9 mouse cellular contexts compared by ENCODE assay signal in genomic region chr12:45466066-45466465, GRCm38 (mm10).
DNase-seq lines count a peak whose midpoint lies in the region; ATAC-seq and TF ChIP-seq lines count a peak whose summit lies in the region.
"Had no signal": no experiment of that assay in that cellular context is flagged by ENCODE, and none has a peak within 500 bp of the region (broad histone marks: within the 10 kb centered on the region; RNA-seq: fewer than 3 reads in every experiment).

No protein-coding gene starts in this region.

- TF ChIP-seq RAD21 in MEL (IDR thresholded peaks at IDR 0.05; ENCODE audit: low read depth, low read length): peak; percentile 7

- TF ChIP-seq CTCF in MEL (IDR thresholded peaks at IDR 0.05 in 2 of 3, conservative IDR thresholded peaks at IDR 0.05 in 1 of 3; ENCODE audit: control insufficient read depth in 1 of 3, insufficient read depth in 1 of 3, low read depth in 2 of 3, low read length in 3 of 3, poor library complexity in 1 of 3, severe bottlenecking in 1 of 3): no peak; a peak in 1 of 6 replicates
- no peak for TF ChIP-seq CTCF in heart, adult 2 months (IDR thresholded peaks at IDR 0.05)

- DNase-seq in MEL (ENCODE audit: low read depth, low spot score): no peak
- DNase-seq in brain, adult 2 months (ENCODE audit: low read depth, low spot score): peak; percentile 92
- peak; percentile 81 for DNase-seq in forebrain, embryonic 14.5 days (ENCODE audit: low spot score)
- DNase-seq in kidney, postnatal 4 days: peak; percentile 9 to 28
- DNase-seq in heart, adult 2 months: no peak

- WGBS in forebrain, embryonic 14.5 days: 55% methylated on average over 3 of the region's 3 CpGs
- WGBS in midbrain, embryonic 16.5 days: 39% methylated on average over 3 of the region's 3 CpGs
- WGBS in heart, adult 2 months: 66% methylated on average over 3 of the region's 3 CpGs

- TF ChIP-seq EP300 in MEL (IDR thresholded peaks at IDR 0.05; ENCODE audit: low read depth in 1 of 2, low read length in 2 of 2): no peak
- TF ChIP-seq EP300 in heart, adult 2 months (IDR thresholded peaks at IDR 0.05; ENCODE audit: insufficient read depth, low read depth, low read length): no peak

- no peaks in the 10 kb centered on the region for H3K9me3 ChIP-seq in MEL (replicated peaks; ENCODE audit: insufficient read depth, low read length)
- H3K9me3 ChIP-seq in forebrain, embryonic 14.5 days (replicated peaks; ENCODE audit: control insufficient read depth, low read length): no peaks in the 10 kb centered on the region
- no peaks in the 10 kb centered on the region for H3K9me3 ChIP-seq in midbrain, embryonic 16.5 days (replicated peaks; ENCODE audit: control insufficient read depth, low read length, poor library complexity, severe bottlenecking)
- H3K9me3 ChIP-seq: stomach, embryonic 15.5 days had no signal

- no peaks in the 10 kb centered on the region for H3K36me3 ChIP-seq in MEL (ENCODE audit: control insufficient read depth in 1 of 2, insufficient read depth in 2 of 2, low read length in 2 of 2)
- H3K36me3 ChIP-seq in forebrain, embryonic 14.5 days (ENCODE audit: control insufficient read depth, insufficient read depth, low read length): no peaks in the 10 kb centered on the region
- H3K36me3 ChIP-seq in midbrain, embryonic 16.5 days (ENCODE audit: control insufficient read depth, insufficient read depth, low read length): no peaks in the 10 kb centered on the region
- H3K36me3 ChIP-seq in heart, adult 2 months (ENCODE audit: control insufficient read depth, insufficient read depth, low read length): no peaks in the 10 kb centered on the region
- H3K36me3 ChIP-seq: stomach, embryonic 15.5 days had no signal

- intact Hi-C loops in heart, adult 2 months (cut with DNase I): no loop called here

- H3K4me1 ChIP-seq in MEL (ENCODE audit: control insufficient read depth in 1 of 2, insufficient read depth in 2 of 2, low read length in 2 of 2): no peaks in the 10 kb centered on the region
- H3K4me1 ChIP-seq in forebrain, embryonic 14.5 days (ENCODE audit: control insufficient read depth, insufficient read depth, low read length): no peaks in the 10 kb centered on the region; the same call in 1 of the 2 replicates
- peaks cover 20% of the 10 kb centered on the region for H3K4me1 ChIP-seq in midbrain, embryonic 16.5 days (ENCODE audit: control insufficient read depth, insufficient read depth, low read length)
- H3K4me1 ChIP-seq in heart, adult 2 months (ENCODE audit: control insufficient read depth, insufficient read depth, low read length): no peaks in the 10 kb centered on the region
- H3K4me1 ChIP-seq: stomach, embryonic 15.5 days had no signal

- peak; percentile 93 for ATAC-seq in forebrain, embryonic 14.5 days
- peak; percentile 97 for ATAC-seq in midbrain, embryonic 16.5 days
- ATAC-seq in monocyte, adult 5-6 weeks (replicated peaks; ENCODE audit: insufficient number of reproducible peaks, low FRiP score, low TSS enrichment, poor library complexity, severe bottlenecking): no peak
- no peak for ATAC-seq in inflammation-experienced regulatory T-cells, adult 6 months

- no peak overlapping the region for H3K4me2 ChIP-seq in forebrain, embryonic 14.5 days (ENCODE audit: low read length)
- peak overlapping the region; percentile 37 for H3K4me2 ChIP-seq in midbrain, embryonic 16.5 days (ENCODE audit: low read length)
- H3K4me2 ChIP-seq: stomach, embryonic 15.5 days had no signal

- no peak overlapping the region for H3K9ac ChIP-seq in MEL (ENCODE audit: control insufficient read depth, low read depth, low read length, poor library complexity, severe bottlenecking)
- H3K9ac ChIP-seq in forebrain, embryonic 14.5 days (ENCODE audit: low read length): no peak overlapping the region
- peak overlapping the region; percentile 40 for H3K9ac ChIP-seq in midbrain, embryonic 16.5 days (ENCODE audit: low read depth, low read length)
- H3K9ac ChIP-seq in heart, adult 2 months (ENCODE audit: low read depth, low read length): no peak overlapping the region
- H3K9ac ChIP-seq: stomach, embryonic 15.5 days had no signal

- TF ChIP-seq POLR2A in MEL (IDR thresholded peaks at IDR 0.05; ENCODE audit: control insufficient read depth in 1 of 2, insufficient read depth in 1 of 2, low read depth in 1 of 2, low read length in 2 of 2, poor library complexity in 1 of 2): no peak
- TF ChIP-seq POLR2A in heart, adult 2 months (IDR thresholded peaks at IDR 0.05; ENCODE audit: insufficient read depth, low read depth, low read length): no peak

- no peak overlapping the region for H3K4me3 ChIP-seq in MEL (ENCODE audit: control insufficient read depth in 1 of 2, insufficient read depth in 1 of 2, low read depth in 2 of 2, low read length in 2 of 2)
- H3K4me3 ChIP-seq in forebrain, embryonic 14.5 days (ENCODE audit: low read depth, low read length): no peak overlapping the region
- peak overlapping the region; percentile 8; the same call in 1 of the 2 replicates for H3K4me3 ChIP-seq in midbrain, embryonic 16.5 days (ENCODE audit: low read depth, low read length)
- H3K4me3 ChIP-seq in heart, adult 2 months: no peak overlapping the region
- H3K4me3 ChIP-seq: stomach, embryonic 15.5 days had no signal

- no peaks in the 10 kb centered on the region; a peak in 1 of 4 replicates for H3K27me3 ChIP-seq in MEL (ENCODE audit: control insufficient read depth in 1 of 2, insufficient read depth in 2 of 2, low read length in 2 of 2)
- H3K27me3 ChIP-seq in forebrain, embryonic 14.5 days (replicated peaks; ENCODE audit: control insufficient read depth, insufficient read depth, low read length): no peaks in the 10 kb centered on the region
- H3K27me3 ChIP-seq in midbrain, embryonic 16.5 days (ENCODE audit: control insufficient read depth, insufficient read depth, low read depth, low read length): no peaks in the 10 kb centered on the region
- H3K27me3 ChIP-seq in heart, adult 2 months (ENCODE audit: control insufficient read depth, insufficient read depth, low read length): no peaks in the 10 kb centered on the region
- H3K27me3 ChIP-seq: stomach, embryonic 15.5 days had no signal

- no peak overlapping the region for H3K27ac ChIP-seq in MEL (ENCODE audit: control insufficient read depth, low read depth, low read length)
- H3K27ac ChIP-seq in forebrain, embryonic 14.5 days (ENCODE audit: low read depth, low read length): no peak overlapping the region
- peak overlapping the region; percentile 83 for H3K27ac ChIP-seq in midbrain, embryonic 16.5 days (ENCODE audit: low read length)
- no peak overlapping the region for H3K27ac ChIP-seq in heart, adult 2 months
- H3K27ac ChIP-seq: stomach, embryonic 15.5 days had no signal

- H3K79me2 ChIP-seq in MEL (ENCODE audit: control insufficient read depth, insufficient read depth, low read length, poor library complexity): no peaks in the 10 kb centered on the region
- no peaks in the 10 kb centered on the region for H3K79me2 ChIP-seq in heart, adult 2 months (replicated peaks; ENCODE audit: control insufficient read depth, insufficient read depth, low read length)

TF ChIP-seq in MEL, 35 proteins besides CTCF, POLR2A, EP300 and RAD21:
- TF ChIP-seq MAX (IDR thresholded peaks at IDR 0.05; ENCODE audit: low read length): no peak
- TF ChIP-seq SMC3 (IDR thresholded peaks at IDR 0.05; ENCODE audit: low read depth, low read length): peak; percentile 19; the same call in 1 of the 2 replicates

Comparison
In these comparisons a context has a peak if more than half of its experiments do, and no peak if none do; other contexts are left out.
1. DNase-seq: peak in brain, adult 2 months (single experiment), forebrain, embryonic 14.5 days (single experiment) and kidney, postnatal 4 days (2 of 2); none in MEL (single experiment) and heart, adult 2 months (0 of 2).
2. ATAC-seq: peak in forebrain, embryonic 14.5 days (single experiment) and midbrain, embryonic 16.5 days (single experiment); none in monocyte, adult 5-6 weeks (single experiment) and inflammation-experienced regulatory T-cells, adult 6 months (single experiment).